Mouse (Mus musculus): ENCODE data around the gene Efcab7. TPM values are rescaled to one million over a fixed set of nuclear protein-coding genes. Genes with fewer than 3 reads are reported as not detected.

Gene Efcab7
- polyA plus RNA-seq, 1 experiment: 14.7 TPM

- peak; percentile 79 for DNase-seq (ENCODE audit: low read depth)
Observed at GRCm38 (mm10) chr4:99929149-99929612, 100.2 kb downstream of the Efcab7 start, which contains the start of gene Pgm1. Gene Pgm1 (plus strand): TSS chr4:99929414.

GRCm38 (mm10) chr4:99929613-99930517, 100.9 kb downstream of the Efcab7 start, which contains the start of gene Itgb3bp:
Gene Itgb3bp (minus strand): TSS chr4:99929813.
- TF ChIP-seq POLR2A (IDR thresholded peaks at IDR 0.05; ENCODE audit: borderline replicate concordance, extremely low read depth, insufficient read depth, insufficient read length, poor library complexity, severe bottlenecking): no peak
- peak; percentile 87 for DNase-seq (ENCODE audit: low read depth)

More at GRCm38 (mm10) chr4:99929149-99929612, 100.2 kb downstream of the Efcab7 start, which contains the start of gene Pgm1:
- TF ChIP-seq CTCF (IDR thresholded peaks at IDR 0.05; ENCODE audit: borderline replicate concordance, extremely low read depth, insufficient read depth, insufficient read length) (no peak), POLR2A (IDR thresholded peaks at IDR 0.05; ENCODE audit: borderline replicate concordance, extremely low read depth, insufficient read depth, insufficient read length, poor library complexity, severe bottlenecking) (no peak)

GRCm38 (mm10) chr4:99930518-99931239, 101.7 kb downstream of the Efcab7 start:
- TF ChIP-seq POLR2A (IDR thresholded peaks at IDR 0.05; ENCODE audit: borderline replicate concordance, extremely low read depth, insufficient read depth, insufficient read length, poor library complexity, severe bottlenecking) (no peak), CTCF (IDR thresholded peaks at IDR 0.05; ENCODE audit: borderline replicate concordance, extremely low read depth, insufficient read depth, insufficient read length) (no peak)
- peak; percentile 12 for DNase-seq (ENCODE audit: low read depth)

- TF ChIP-seq POLR2A (IDR thresholded peaks at IDR 0.05; ENCODE audit: borderline replicate concordance, extremely low read depth, insufficient read depth, insufficient read length, poor library complexity, severe bottlenecking) (no peak), CTCF (IDR thresholded peaks at IDR 0.05; ENCODE audit: borderline replicate concordance, extremely low read depth, insufficient read depth, insufficient read length) (no peak)
- no peak for DNase-seq (ENCODE audit: low read depth)
Observed at GRCm38 (mm10) chr4:99931240-99931580, 102.2 kb downstream of the Efcab7 start.

GRCm38 (mm10) chr4:99931807-99932206, 102.8 kb downstream of the Efcab7 start:
- no peak for TF ChIP-seq CTCF (IDR thresholded peaks at IDR 0.05; ENCODE audit: borderline replicate concordance, extremely low read depth, insufficient read depth, insufficient read length)
- no peak for DNase-seq (ENCODE audit: low read depth)

GRCm38 (mm10) chr4:99934859-99935258, 105.9 kb downstream of the Efcab7 start:
- DNase-seq (ENCODE audit: low read depth): no peak
- TF ChIP-seq CTCF (IDR thresholded peaks at IDR 0.05; ENCODE audit: borderline replicate concordance, extremely low read depth, insufficient read depth, insufficient read length): no peak
- no peak for TF ChIP-seq POLR2A (IDR thresholded peaks at IDR 0.05; ENCODE audit: borderline replicate concordance, extremely low read depth, insufficient read depth, insufficient read length, poor library complexity, severe bottlenecking)

DNA sequence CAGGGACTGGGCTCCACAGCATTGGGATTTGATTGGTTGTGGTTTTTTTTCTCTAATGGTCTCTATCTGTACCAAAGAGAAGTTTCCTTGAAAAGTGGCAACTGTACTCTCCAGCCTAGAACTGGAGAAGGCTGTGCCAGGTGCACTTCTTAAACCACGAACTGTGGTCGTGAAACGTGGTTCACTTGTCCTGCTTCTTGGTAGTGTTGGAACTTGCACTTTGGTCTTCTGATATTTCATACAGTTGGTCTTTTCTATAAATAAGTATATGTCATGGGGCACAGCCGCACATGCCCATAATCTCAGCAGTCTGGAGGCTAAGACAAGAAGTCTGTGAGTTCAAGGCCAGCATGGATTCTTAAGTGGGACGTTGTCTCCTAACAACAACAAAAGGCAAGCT, 107.3 kb downstream of the Efcab7 start:
- DNase-seq (ENCODE audit: low read depth): no peak
- no peak for TF ChIP-seq POLR2A (IDR thresholded peaks at IDR 0.05; ENCODE audit: borderline replicate concordance, extremely low read depth, insufficient read depth, insufficient read length, poor library complexity, severe bottlenecking)
- no peak for TF ChIP-seq CTCF (IDR thresholded peaks at IDR 0.05; ENCODE audit: borderline replicate concordance, extremely low read depth, insufficient read depth, insufficient read length)

DNA sequence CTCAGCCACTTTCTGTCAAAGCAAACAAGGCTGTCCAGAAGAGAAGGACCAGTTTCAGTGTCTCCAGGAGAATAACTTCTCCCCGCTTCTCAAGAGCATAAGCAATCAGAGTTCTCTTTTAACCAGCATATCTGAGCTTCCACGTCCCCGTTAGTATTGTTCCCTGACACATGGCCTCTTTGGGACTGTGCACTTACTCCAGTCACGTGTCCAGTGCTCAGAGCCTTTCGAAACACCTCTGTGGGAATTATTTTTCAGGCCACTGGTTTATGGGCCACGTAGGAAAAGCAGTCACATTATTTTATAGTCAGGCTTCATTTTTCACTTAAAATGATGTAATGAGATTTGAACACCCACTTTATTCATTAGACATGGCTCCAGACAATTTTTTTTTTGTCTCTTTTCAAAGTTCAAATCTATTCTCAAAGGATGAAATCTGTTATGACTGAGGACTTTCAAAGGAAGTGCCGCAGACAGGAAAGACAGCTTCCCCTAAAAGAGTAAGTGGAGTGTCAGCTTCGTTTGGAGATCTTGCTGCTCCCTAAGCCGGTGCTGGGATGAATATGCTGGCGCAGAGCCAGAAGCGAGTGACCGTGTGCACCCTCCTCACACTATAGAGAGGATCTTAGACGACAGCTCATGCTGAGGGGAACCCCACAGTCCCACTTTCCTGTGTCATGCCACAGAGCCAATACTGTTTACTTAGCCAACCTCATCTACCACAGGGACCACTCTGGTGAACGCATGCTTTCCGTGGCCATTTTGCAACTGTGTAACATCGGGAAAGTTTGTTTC, 110.9 kb downstream of the Efcab7 start:
- no peak for TF ChIP-seq CTCF (IDR thresholded peaks at IDR 0.05; ENCODE audit: borderline replicate concordance, extremely low read depth, insufficient read depth, insufficient read length)
- no peak for TF ChIP-seq POLR2A (IDR thresholded peaks at IDR 0.05; ENCODE audit: borderline replicate concordance, extremely low read depth, insufficient read depth, insufficient read length, poor library complexity, severe bottlenecking)
- peak; percentile 46 for DNase-seq (ENCODE audit: low read depth)

- TF ChIP-seq CTCF (IDR thresholded peaks at IDR 0.05; ENCODE audit: borderline replicate concordance, extremely low read depth, insufficient read depth, insufficient read length): no peak
- TF ChIP-seq POLR2A (IDR thresholded peaks at IDR 0.05; ENCODE audit: borderline replicate concordance, extremely low read depth, insufficient read depth, insufficient read length, poor library complexity, severe bottlenecking): no peak
- DNase-seq (ENCODE audit: low read depth): peak; percentile 23
Observed at GRCm38 (mm10) chr4:99941655-99942414, 112.8 kb downstream of the Efcab7 start.

GRCm38 (mm10) chr4:99944606-99945005, 115.6 kb downstream of the Efcab7 start:
- no peak for DNase-seq (ENCODE audit: low read depth)
- TF ChIP-seq CTCF (IDR thresholded peaks at IDR 0.05; ENCODE audit: borderline replicate concordance, extremely low read depth, insufficient read depth, insufficient read length) (no peak), POLR2A (IDR thresholded peaks at IDR 0.05; ENCODE audit: borderline replicate concordance, extremely low read depth, insufficient read depth, insufficient read length, poor library complexity, severe bottlenecking) (no peak)
